Mouse (Mus musculus): ENCODE results near the gene Cd27. TPM values are rescaled to one million over a fixed set of nuclear protein-coding genes. Genes with fewer than 3 reads are reported as not detected.
"Not testable (repeated sequence)": the region's sequence is repeated elsewhere in the genome, so short reads cannot be mapped to it uniquely, and the experiment has no call there.

Gene Cd27
- total RNA-seq (2017) = 23.3 and 25.0 TPM in 2 replicates

GRCm38 (mm10) chr6:125236782-125237181 lies at the start of gene Cd27:
Gene Cd27, minus strand, starts transcription at chr6:125237010.
- no peak for ATAC-seq (ENCODE audit: extremely low read depth, insufficient number of reproducible peaks, low FRiP score, poor library complexity, severe bottlenecking)

- no peak for ATAC-seq (ENCODE audit: extremely low read depth, insufficient number of reproducible peaks, low FRiP score, poor library complexity, severe bottlenecking)
Measured at GRCm38 (mm10) chr6:125285890-125286289, 49.1 kb upstream of the Cd27 start, which contains the start of gene Tuba3a. Gene Tuba3a, minus strand, starts transcription at chr6:125286042.

- no peak for ATAC-seq (ENCODE audit: extremely low read depth, insufficient number of reproducible peaks, low FRiP score, poor library complexity, severe bottlenecking)
Measured at GRCm38 (mm10) chr6:125284751-125285150, 47.9 kb upstream of the Cd27 start.

GRCm38 (mm10) chr6:125284250-125284649 lies 47.4 kb upstream of the Cd27 start:
- ATAC-seq (ENCODE audit: extremely low read depth, insufficient number of reproducible peaks, low FRiP score, poor library complexity, severe bottlenecking) = no peak

GRCm38 (mm10) chr6:125282721-125283120 lies 45.9 kb upstream of the Cd27 start:
- not testable (repeated sequence) for ATAC-seq (ENCODE audit: extremely low read depth, insufficient number of reproducible peaks, low FRiP score, poor library complexity, severe bottlenecking)

- peak; percentile 28; the same call in 1 of the 2 replicates for ATAC-seq (ENCODE audit: extremely low read depth, insufficient number of reproducible peaks, low FRiP score, poor library complexity, severe bottlenecking)
Measured at GRCm38 (mm10) chr6:125279729-125280128, 42.9 kb upstream of the Cd27 start.

- ATAC-seq (ENCODE audit: extremely low read depth, insufficient number of reproducible peaks, low FRiP score, poor library complexity, severe bottlenecking) = no peak
Measured at GRCm38 (mm10) chr6:125274841-125275563, 38.2 kb upstream of the Cd27 start.

- peak; percentile 51 for ATAC-seq (ENCODE audit: extremely low read depth, insufficient number of reproducible peaks, low FRiP score, poor library complexity, severe bottlenecking)
Measured at GRCm38 (mm10) chr6:125272228-125272785, 35.5 kb upstream of the Cd27 start.

- peak; percentile 91 for ATAC-seq (ENCODE audit: extremely low read depth, insufficient number of reproducible peaks, low FRiP score, poor library complexity, severe bottlenecking)
Measured at GRCm38 (mm10) chr6:125271455-125272227, 34.8 kb upstream of the Cd27 start.

GRCm38 (mm10) chr6:125268799-125269198 lies 32.0 kb upstream of the Cd27 start:
- no peak for ATAC-seq (ENCODE audit: extremely low read depth, insufficient number of reproducible peaks, low FRiP score, poor library complexity, severe bottlenecking)

- no peak for ATAC-seq (ENCODE audit: extremely low read depth, insufficient number of reproducible peaks, low FRiP score, poor library complexity, severe bottlenecking)
Measured at GRCm38 (mm10) chr6:125267469-125267868, 30.7 kb upstream of the Cd27 start.

- not testable (repeated sequence) for ATAC-seq (ENCODE audit: extremely low read depth, insufficient number of reproducible peaks, low FRiP score, poor library complexity, severe bottlenecking)
Measured at GRCm38 (mm10) chr6:125266600-125266999, 29.8 kb upstream of the Cd27 start.

GRCm38 (mm10) chr6:125266091-125266490 lies 29.3 kb upstream of the Cd27 start:
- ATAC-seq (ENCODE audit: extremely low read depth, insufficient number of reproducible peaks, low FRiP score, poor library complexity, severe bottlenecking) = no peak

GRCm38 (mm10) chr6:125265239-125265638 lies 28.4 kb upstream of the Cd27 start:
- ATAC-seq (ENCODE audit: extremely low read depth, insufficient number of reproducible peaks, low FRiP score, poor library complexity, severe bottlenecking) = peak; percentile 94

GRCm38 (mm10) chr6:125264219-125264618 lies 27.4 kb upstream of the Cd27 start:
- ATAC-seq (ENCODE audit: extremely low read depth, insufficient number of reproducible peaks, low FRiP score, poor library complexity, severe bottlenecking) = no peak

- ATAC-seq (ENCODE audit: extremely low read depth, insufficient number of reproducible peaks, low FRiP score, poor library complexity, severe bottlenecking) = no peak
Measured at GRCm38 (mm10) chr6:125260006-125260555, 23.3 kb upstream of the Cd27 start.

GRCm38 (mm10) chr6:125256222-125256966 lies 19.6 kb upstream of the Cd27 start:
- ATAC-seq (ENCODE audit: extremely low read depth, insufficient number of reproducible peaks, low FRiP score, poor library complexity, severe bottlenecking) = no peak

- no peak for ATAC-seq (ENCODE audit: extremely low read depth, insufficient number of reproducible peaks, low FRiP score, poor library complexity, severe bottlenecking)
Measured at GRCm38 (mm10) chr6:125255516-125256044, 18.8 kb upstream of the Cd27 start.

Measured in neutrophil, adult 5-6 weeks (primary cell).